Comparison of ENCODE assay signal across 9 mouse cellular contexts in genomic region chr5:114538021-114538405, GRCm38 (mm10). TPM values are rescaled to one million over a fixed set of nuclear protein-coding genes. Genes with fewer than 3 reads are reported as not detected.
DNase-seq lines count a peak whose midpoint lies in the region; ATAC-seq and TF ChIP-seq lines count a peak whose summit lies in the region.
"Had no signal": no experiment of that assay in that cellular context is flagged by ENCODE, and none has a peak within 500 bp of the region (broad histone marks: within the 10 kb centered on the region; RNA-seq: fewer than 3 reads in every experiment).

No protein-coding gene starts in this region.

- H3K27me3 ChIP-seq in forebrain, embryonic 11.5 days (ENCODE audit: control insufficient read depth, insufficient read depth, low read length) = peaks cover 8% of the 10 kb centered on the region
- peaks cover 11% of the 10 kb centered on the region; the same call in 1 of the 2 replicates for H3K27me3 ChIP-seq in intestine, postnatal 0 days (replicated peaks; ENCODE audit: control insufficient read depth, insufficient read depth, low read length)

- TF ChIP-seq CTCF in intestine, postnatal 0 days (IDR thresholded peaks at IDR 0.05; ENCODE audit: low read depth) = no peak

- no peak overlapping the region for H3K27ac ChIP-seq in ES-E14 (ENCODE audit: insufficient read depth, low read depth, low read length, poor library complexity, severe bottlenecking)
- H3K27ac ChIP-seq in forebrain, embryonic 11.5 days (ENCODE audit: low read depth, low read length) = no peak overlapping the region
- no peak overlapping the region for H3K27ac ChIP-seq in intestine, postnatal 0 days (ENCODE audit: low read depth, low read length)

- peak overlapping the region; percentile 9 to 12; a peak in 1 of 4 replicates for H3K4me3 ChIP-seq in ES-E14 (ENCODE audit: insufficient read depth in 1 of 2, low read depth in 1 of 2, low read length in 2 of 2, poor library complexity in 1 of 2, severe bottlenecking in 1 of 2)
- H3K4me3 ChIP-seq in forebrain, embryonic 11.5 days (ENCODE audit: low read depth, low read length) = no peak overlapping the region; the same call in 1 of the 2 replicates
- no peak overlapping the region for H3K4me3 ChIP-seq in intestine, postnatal 0 days (ENCODE audit: low read depth, low read length)

- intact Hi-C loops in left cerebral cortex, postnatal 4 days (cut with DNase I) = no loop called here

- peak overlapping the region; percentile 31 for H3K4me2 ChIP-seq in forebrain, embryonic 11.5 days (ENCODE audit: low read depth, low read length, severe bottlenecking)
- H3K4me2 ChIP-seq in intestine, postnatal 0 days (replicated peaks; ENCODE audit: low read depth) = peak overlapping the region; percentile 37; the same call in 1 of the 2 replicates

- peak; percentile 16; the same call in 1 of the 2 replicates for ATAC-seq in forebrain, embryonic 11.5 days (replicated peaks; ENCODE audit: low FRiP score)
- ATAC-seq in intestine, postnatal 0 days = no peak
- ATAC-seq in inflammation-experienced regulatory T-cells, adult 6 months = no peak
- ATAC-seq: Patski had no signal

- no peak overlapping the region for H3K9ac ChIP-seq in ES-E14 (ENCODE audit: insufficient read depth, low read depth, low read length, poor library complexity, severe bottlenecking)
- H3K9ac ChIP-seq in forebrain, embryonic 11.5 days (ENCODE audit: low read length) = no peak overlapping the region
- no peak overlapping the region for H3K9ac ChIP-seq in intestine, postnatal 0 days (ENCODE audit: low read depth, low read length)

- no peaks in the 10 kb centered on the region for H3K9me3 ChIP-seq in ES-E14 (ENCODE audit: control insufficient read depth, insufficient read depth, low read depth, low read length)
- peaks cover 4% of the 10 kb centered on the region; the same call in 1 of the 2 replicates for H3K9me3 ChIP-seq in forebrain, embryonic 11.5 days (ENCODE audit: control insufficient read depth, low read length)
- no peaks in the 10 kb centered on the region for H3K9me3 ChIP-seq in intestine, postnatal 0 days (ENCODE audit: control insufficient read depth)

- 9% methylated on average over 8 of the region's 8 CpGs for WGBS in forebrain, embryonic 11.5 days
- WGBS in intestine, postnatal 0 days = 53% methylated on average over 8 of the region's 8 CpGs

- in situ Hi-C loops in ES-E14 (cut with MboI; ENCODE audit: low sequenced_read_pairs in 2 of 2, unreplicated experiment in 2 of 2) = no loop called here

- no peaks in the 10 kb centered on the region for H3K36me3 ChIP-seq in ES-E14 (ENCODE audit: control insufficient read depth, insufficient read depth, low read length, poor library complexity, severe bottlenecking)
- no peaks in the 10 kb centered on the region for H3K36me3 ChIP-seq in forebrain, embryonic 11.5 days (ENCODE audit: control insufficient read depth, insufficient read depth, low read length)
- H3K36me3 ChIP-seq in intestine, postnatal 0 days (ENCODE audit: control insufficient read depth, insufficient read depth) = no peaks in the 10 kb centered on the region

- peaks cover 13 to 24% of the 10 kb centered on the region in 2 experiments for H3K4me1 ChIP-seq in ES-E14 (ENCODE audit: control insufficient read depth in 2 of 2, insufficient read depth in 2 of 2, low read length in 2 of 2, poor library complexity in 1 of 2)
- peaks cover 18% of the 10 kb centered on the region for H3K4me1 ChIP-seq in forebrain, embryonic 11.5 days (replicated peaks; ENCODE audit: control insufficient read depth, insufficient read depth, low read length)
- H3K4me1 ChIP-seq in intestine, postnatal 0 days (replicated peaks; ENCODE audit: control insufficient read depth, insufficient read depth, low read length) = no peaks in the 10 kb centered on the region

- no peak for DNase-seq in ES-E14 (ENCODE audit: low read depth, low spot score)
- peak; percentile 62 for DNase-seq in forebrain, embryonic 11.5 days (ENCODE audit: low spot score)
- DNase-seq in mesoderm, embryonic 11.5 days (ENCODE audit: low read depth, low spot score) = peak; percentile 42
- no peak for DNase-seq in T-cell, adult 2 months (ENCODE audit: low spot score)
- DNase-seq in spleen, postnatal 14 days (ENCODE audit: low spot score in 2 of 2) = no peak
- no peak for DNase-seq in left cerebral cortex, postnatal 4 days

TF ChIP-seq in ES-E14, 5 proteins besides CTCF, POLR2A, EP300 and RAD21:
- TF ChIP-seq ZC3H11A (IDR thresholded peaks at IDR 0.05; ENCODE audit: borderline replicate concordance, low read depth, low read length) (no peak), MAFK (IDR thresholded peaks at IDR 0.05; ENCODE audit: insufficient read depth, low read depth, low read length) (no peak), ZNF384 (IDR thresholded peaks at IDR 0.05; ENCODE audit: low read depth, low read length) (no peak), HCFC1 (IDR thresholded peaks at IDR 0.05; ENCODE audit: borderline replicate concordance, insufficient read depth, low read length) (no peak), CHD2 (IDR thresholded peaks at IDR 0.05; ENCODE audit: low read depth, low read length) (no peak)

RNA-seq across cellular contexts. Expression of gene Fam222a, which starts 29.8 kb away (rescaled TPM):
- total RNA-seq in ES-E14 (2012; rRNA removed) = 1.2 and 2.2 TPM in 2 replicates
- 8.7 and 9.4 TPM in 2 replicates for polyA plus RNA-seq in forebrain, embryonic 11.5 days (2014; fragmentation: Nextera tagmentation; extraction: Ambion mirVana)
- polyA plus RNA-seq in intestine, postnatal 0 days (2015; fragmentation: Nextera tagmentation; extraction: Ambion mirVana) = 2.3 and 3.2 TPM in 2 replicates
- polyA plus RNA-seq in inflammation-experienced regulatory T-cells, adult 6 months (2017; shearing (Covaris generic)) = not detected
- total RNA-seq in left cerebral cortex, postnatal 4 days (2021) = 10 to 100 TPM in 1 of 2 experiments, 1 to 10 TPM in 1; 8.7 to 10.4 TPM

Comparison
In these comparisons a context has a peak if more than half of its experiments do, and no peak if none do; other contexts are left out.
1. DNase-seq: peak in forebrain, embryonic 11.5 days (single experiment) and mesoderm, embryonic 11.5 days (single experiment); none in ES-E14 (single experiment), T-cell, adult 2 months (single experiment), spleen, postnatal 14 days (0 of 2) and left cerebral cortex, postnatal 4 days (single experiment).
2. H3K4me3 ChIP-seq: peak in ES-E14 (2 of 2); none in forebrain, embryonic 11.5 days (single experiment) and intestine, postnatal 0 days (single experiment).